Comparison of ENCODE assay signal across 22 mouse cellular contexts in genomic region chr12:17588906-17589612, GRCm38 (mm10). TPM values are rescaled to one million over a fixed set of nuclear protein-coding genes. Genes with fewer than 3 reads are reported as not detected.
DNase-seq lines count a peak whose midpoint lies in the region; ATAC-seq and TF ChIP-seq lines count a peak whose summit lies in the region.
"Had no signal": no experiment of that assay in that cellular context is flagged by ENCODE, and none has a peak within 500 bp of the region (broad histone marks: within the 10 kb centered on the region; RNA-seq: fewer than 3 reads in every experiment).

No protein-coding gene starts in this region.

- H3K4me3 ChIP-seq in kidney, embryonic 15.5 days (replicated peaks): no peak overlapping the region
- peak overlapping the region; percentile 55 to 68 (median 58) for H3K4me3 ChIP-seq in CH12.LX (replicated peaks in 1 of 3; ENCODE audit: low read depth in 2 of 3, low read length in 2 of 3, poor library complexity in 1 of 3)
- H3K4me3 ChIP-seq: embryonic facial prominence, embryonic 10.5 days; forebrain, embryonic 10.5 days; gastrocnemius, adult 2 months; heart, embryonic 15.5 days; hindbrain, embryonic 13.5 days had no signal

- no peak overlapping the region for H3K4me2 ChIP-seq in kidney, embryonic 15.5 days
- H3K4me2 ChIP-seq in CH12.LX (ENCODE audit: insufficient read depth, low read depth, poor library complexity, severe bottlenecking): peak overlapping the region; percentile 76
- H3K4me2 ChIP-seq: heart, embryonic 11.5 days; heart, embryonic 15.5 days; hindbrain, embryonic 13.5 days had no signal

- H3K9ac ChIP-seq in kidney, embryonic 15.5 days: no peak overlapping the region
- H3K9ac ChIP-seq in CH12.LX (ENCODE audit: insufficient read depth, low read depth): peak overlapping the region; percentile 94
- H3K9ac ChIP-seq: heart, embryonic 15.5 days; hindbrain, embryonic 13.5 days had no signal

- DNase-seq in kidney, adult 18-20 months: peak; percentile 9
- peak; percentile 19 to 21 for DNase-seq in kidney, postnatal 36 days
- no peak for DNase-seq in kidney, adult 11 months
- DNase-seq in CH12.LX (ENCODE audit: extremely low read depth): peak; percentile 42
- DNase-seq in gonadal fat pad, adult 2 months (ENCODE audit: low read depth): peak; percentile 94
- DNase-seq in adrenal gland, postnatal 10 days: no peak
- DNase-seq: adrenal gland, postnatal 25 days; cerebellum, adult 2 months; cerebellum, postnatal 10 days; gastrocnemius, adult 2 months; gastrocnemius, postnatal 25 days; heart, adult 18-20 months; heart, postnatal 14 days had no signal

- TF ChIP-seq CTCF in CH12.LX (conservative IDR thresholded peaks at IDR 0.05 in 1 of 2, IDR thresholded peaks at IDR 0.05 in 1 of 2; ENCODE audit: low read depth in 2 of 2, low read length in 2 of 2): no peak

- H3K27me3 ChIP-seq in kidney, embryonic 15.5 days: no peaks in the 10 kb centered on the region
- no peaks in the 10 kb centered on the region for H3K27me3 ChIP-seq in CH12.LX (replicated peaks)
- H3K27me3 ChIP-seq: heart, embryonic 15.5 days; hindbrain, embryonic 13.5 days; Patski had no signal

- no peak for ATAC-seq in kidney, embryonic 15.5 days (replicated peaks; ENCODE audit: low FRiP score)
- ATAC-seq: activated CD4-positive, CD25-positive, alpha-beta regulatory T cell, adult 4 months; forebrain, embryonic 14.5 days; Patski had no signal

- TF ChIP-seq POLR2A in CH12.LX (IDR thresholded peaks at IDR 0.05; ENCODE audit: low read depth, low read length): peak; percentile 77

- H3K36me3 ChIP-seq in kidney, embryonic 15.5 days: no peaks in the 10 kb centered on the region
- peaks cover 28 to 42% of the 10 kb centered on the region in 2 experiments for H3K36me3 ChIP-seq in CH12.LX (replicated peaks in 1 of 2; ENCODE audit: control insufficient read depth in 1 of 2, insufficient read depth in 1 of 2, low read length in 1 of 2)
- H3K36me3 ChIP-seq: embryonic facial prominence, embryonic 10.5 days; forebrain, embryonic 10.5 days; heart, embryonic 15.5 days; hindbrain, embryonic 13.5 days had no signal

- H3K4me1 ChIP-seq in kidney, embryonic 15.5 days: peaks cover 3% of the 10 kb centered on the region
- peaks cover 8 to 38% of the 10 kb centered on the region in 2 experiments for H3K4me1 ChIP-seq in CH12.LX (ENCODE audit: control insufficient read depth in 1 of 2, insufficient read depth in 2 of 2)
- H3K4me1 ChIP-seq: heart, embryonic 15.5 days had no signal

- H3K9me3 ChIP-seq in kidney, embryonic 15.5 days (replicated peaks): no peaks in the 10 kb centered on the region
- H3K9me3 ChIP-seq in CH12.LX (replicated peaks; ENCODE audit: low read length): peaks cover 14% of the 10 kb centered on the region
- H3K9me3 ChIP-seq: embryonic facial prominence, embryonic 10.5 days; forebrain, embryonic 10.5 days; heart, embryonic 15.5 days; hindbrain, embryonic 13.5 days had no signal

- in situ Hi-C loops in CH12.LX (cut with MboI; ENCODE audit: low pct_ligation_motif_present, low pct_unique_long_range_greater_than_20kb, low sequenced_read_pairs): no loop called here

- TF ChIP-seq RAD21 in CH12.LX (IDR thresholded peaks at IDR 0.05; ENCODE audit: low read depth, low read length): no peak

- dilution Hi-C loops in CH12.LX (cut with MboI; ENCODE audit: extremely low pct_ligation_motif_present, extremely low pct_unique_long_range_greater_than_20kb, low sequenced_read_pairs): no loop called here

- no peak overlapping the region for H3K27ac ChIP-seq in kidney, embryonic 15.5 days
- no peak overlapping the region for H3K27ac ChIP-seq in CH12.LX (ENCODE audit: insufficient read depth, low read depth)
- H3K27ac ChIP-seq: embryonic facial prominence, embryonic 10.5 days; forebrain, embryonic 10.5 days; gastrocnemius, adult 2 months; heart, embryonic 15.5 days; hindbrain, embryonic 13.5 days had no signal

- H3K79me2 ChIP-seq in CH12.LX (replicated peaks; ENCODE audit: control insufficient read depth, extremely low read depth, insufficient read depth, poor library complexity, severe bottlenecking): peaks cover 5% of the 10 kb centered on the region; the same call in 1 of the 2 replicates

- no peak for TF ChIP-seq EP300 in CH12.LX (IDR thresholded peaks at IDR 0.05; ENCODE audit: low read length)

- 89% methylated on average over 7 of the region's 7 CpGs for WGBS in kidney, embryonic 15.5 days

TF ChIP-seq in CH12.LX, 34 proteins besides CTCF, POLR2A, EP300 and RAD21:
- peak; percentile 77 for TF ChIP-seq NELFE (IDR thresholded peaks at IDR 0.05; ENCODE audit: low read depth, low read length)
- TF ChIP-seq SIN3A (IDR thresholded peaks at IDR 0.05; ENCODE audit: low read length): peak; percentile 77
- TF ChIP-seq CHD1 (IDR thresholded peaks at IDR 0.05; ENCODE audit: low read depth, low read length): no peak
- TF ChIP-seq CHD2 (IDR thresholded peaks at IDR 0.05; ENCODE audit: low read length): no peak
- 0 out of 2 replicates have a peak, but pooled peaks have one; percentile 29 for TF ChIP-seq MYC (IDR thresholded peaks at IDR 0.05; ENCODE audit: low read depth, low read length)
- TF ChIP-seq ETS1 (conservative IDR thresholded peaks at IDR 0.05; ENCODE audit: low read depth, low read length): no peak
- TF ChIP-seq ZMIZ1 (IDR thresholded peaks at IDR 0.05; ENCODE audit: low read depth, low read length): peak; percentile 69; the same call in 1 of the 2 replicates
- peak; percentile 63 for TF ChIP-seq HCFC1 (IDR thresholded peaks at IDR 0.05; ENCODE audit: low read depth, low read length)
- TF ChIP-seq KAT2A (IDR thresholded peaks at IDR 0.05; ENCODE audit: insufficient replicate concordance, low read length): no peak
- TF ChIP-seq MXI1 (IDR thresholded peaks at IDR 0.05; ENCODE audit: low read depth, low read length): peak; percentile 44; the same call in 1 of the 2 replicates
- no peak for TF ChIP-seq BHLHE40 (IDR thresholded peaks at IDR 0.05; ENCODE audit: low read depth, low read length)
- no peak for TF ChIP-seq ZNF384 (IDR thresholded peaks at IDR 0.05; ENCODE audit: low read depth, low read length)
- TF ChIP-seq MAZ (IDR thresholded peaks at IDR 0.05; ENCODE audit: low read depth, low read length): no peak
- 0 out of 2 replicates have a peak, but pooled peaks have one; percentile 10 for TF ChIP-seq IRF4 (IDR thresholded peaks at IDR 0.05; ENCODE audit: low read depth, low read length)
- TF ChIP-seq ELF1 (IDR thresholded peaks at IDR 0.05; ENCODE audit: low read depth, low read length): peak; percentile 72; the same call in 1 of the 2 replicates
- no peak for TF ChIP-seq MAFK (IDR thresholded peaks at IDR 0.05; ENCODE audit: insufficient replicate concordance, low read length)
- TF ChIP-seq POLR2AphosphoS2 (IDR thresholded peaks at IDR 0.05; ENCODE audit: low read depth, low read length): peak; percentile 57; the same call in 1 of the 2 replicates
- TF ChIP-seq MEF2A (IDR thresholded peaks at IDR 0.05; ENCODE audit: borderline replicate concordance, low read depth, low read length): peak; percentile 41; the same call in 1 of the 2 replicates
- no peak for TF ChIP-seq ZC3H11A (IDR thresholded peaks at IDR 0.05; ENCODE audit: low read depth, low read length)
- peak; percentile 42; the same call in 1 of the 2 replicates for TF ChIP-seq MAX (IDR thresholded peaks at IDR 0.05; ENCODE audit: low read length)
- no peak for TF ChIP-seq JUND (conservative IDR thresholded peaks at IDR 0.05; ENCODE audit: low read depth, low read length)
- no peak for TF ChIP-seq E2F4 (IDR thresholded peaks at IDR 0.05; ENCODE audit: insufficient replicate concordance, low read depth, low read length)
- no peak for TF ChIP-seq JUN (IDR thresholded peaks at IDR 0.05; ENCODE audit: insufficient read depth, low read depth, low read length)
- TF ChIP-seq ZKSCAN1 (IDR thresholded peaks at IDR 0.05; ENCODE audit: borderline replicate concordance, low read depth, low read length): no peak
- TF ChIP-seq NRF1 (IDR thresholded peaks at IDR 0.05; ENCODE audit: low read depth, low read length): no peak
- TF ChIP-seq PAX5 (IDR thresholded peaks at IDR 0.05; ENCODE audit: low read length): no peak
- peak; percentile 69 for TF ChIP-seq TBP (conservative IDR thresholded peaks at IDR 0.05; ENCODE audit: low read depth, low read length)
- no peak for TF ChIP-seq UBTF (IDR thresholded peaks at IDR 0.05; ENCODE audit: low read depth, low read length)
- peak; percentile 55; the same call in 1 of the 2 replicates for TF ChIP-seq TCF12 (IDR thresholded peaks at IDR 0.05; ENCODE audit: low read depth, low read length)
- TF ChIP-seq GABPA (IDR thresholded peaks at IDR 0.05; ENCODE audit: insufficient replicate concordance, low read depth, low read length): no peak
- TF ChIP-seq RCOR1 (conservative IDR thresholded peaks at IDR 0.05; ENCODE audit: low read depth, low read length): no peak

RNA-seq across cellular contexts. Expression of gene Odc1, which starts 44.5 kb away (rescaled TPM):
- 218 and 231 TPM in 2 replicates for polyA plus RNA-seq in kidney, embryonic 15.5 days (2015; fragmentation: Nextera tagmentation; extraction: Ambion mirVana)
- total RNA-seq in CH12.LX (2012; rRNA removed) (1,757 and 1,839 TPM in 2 replicates), CH12.LX (2014; rRNA removed) (2,455 and 2,545 TPM in 2 replicates)
- polyA plus RNA-seq in CH12.LX (2012; ENCODE audit: insufficient read length, low read depth): 2,544 and 2,567 TPM in 2 replicates
- polyA plus RNA-seq in gonadal fat pad, adult 2 months (2012; rRNA removed): 102 and 131 TPM in 2 replicates
- 100 to 1,000 TPM; 149 to 195 TPM for total RNA-seq in adrenal gland, postnatal 10 days (2021)

Comparison
In these comparisons a context has a peak if more than half of its experiments do, and no peak if none do; other contexts are left out.
1. DNase-seq: peak in kidney, adult 18-20 months (single experiment), kidney, postnatal 36 days (2 of 2), CH12.LX (single experiment) and gonadal fat pad, adult 2 months (single experiment); none in kidney, adult 11 months (single experiment) and adrenal gland, postnatal 10 days (single experiment).
2. RNA of gene Odc1, which starts 44.5 kb away (polyA plus RNA-seq): 2,544 to 2,567 TPM in CH12.LX; 218 to 231 TPM in kidney, embryonic 15.5 days and 102 to 131 TPM in gonadal fat pad, adult 2 months; every median in the first group is over 10 times any median in the second.